Mouse (Mus musculus): ENCODE measurements around the gene Odf2. TPM values are rescaled to one million over a fixed set of nuclear protein-coding genes. Genes with fewer than 3 reads are reported as not detected.

The Odf2 gene
- polyA plus RNA-seq, 1 experiment: 30.6 TPM

GRCm38 (mm10) chr2:29931194-29931593 is 42.2 kb downstream of the Odf2 start:
- DNase-seq (ENCODE audit: low read depth): no peak

GRCm38 (mm10) chr2:29934906-29935599 is 46.0 kb downstream of the Odf2 start, which contains the start of gene Gle1:
Gene Gle1, plus strand, starts transcription at chr2:29935426.
- DNase-seq (ENCODE audit: low read depth): no peak

GRCm38 (mm10) chr2:29940073-29940472 is 51.1 kb downstream of the Odf2 start:
- no peak for DNase-seq (ENCODE audit: low read depth)

- DNase-seq (ENCODE audit: low read depth): no peak
Measured at GRCm38 (mm10) chr2:29940826-29941225, 51.8 kb downstream of the Odf2 start.

GRCm38 (mm10) chr2:29944723-29945122 is 55.7 kb downstream of the Odf2 start:
- DNase-seq (ENCODE audit: low read depth): no peak

- DNase-seq (ENCODE audit: low read depth): no peak
Measured at GRCm38 (mm10) chr2:29948896-29949295, 59.9 kb downstream of the Odf2 start.

- no peak for DNase-seq (ENCODE audit: low read depth)
Measured at GRCm38 (mm10) chr2:29961246-29961645, 72.2 kb downstream of the Odf2 start.

- DNase-seq (ENCODE audit: low read depth): no peak
Measured at GRCm38 (mm10) chr2:29964354-29965249, 75.6 kb downstream of the Odf2 start.

- DNase-seq (ENCODE audit: low read depth): no peak
Measured at GRCm38 (mm10) chr2:29965250-29965843, 76.3 kb downstream of the Odf2 start, which contains the start of gene Sptan1. Gene Sptan1, plus strand, starts transcription at chr2:29965560.

GRCm38 (mm10) chr2:29965906-29966305 is 76.9 kb downstream of the Odf2 start:
- DNase-seq (ENCODE audit: low read depth): no peak

- no peak for DNase-seq (ENCODE audit: low read depth)
Measured at GRCm38 (mm10) chr2:29966826-29967225, 77.8 kb downstream of the Odf2 start.

GRCm38 (mm10) chr2:29967768-29968167 is 78.7 kb downstream of the Odf2 start:
- no peak for DNase-seq (ENCODE audit: low read depth)

GRCm38 (mm10) chr2:29968638-29969037 is 79.6 kb downstream of the Odf2 start:
- DNase-seq (ENCODE audit: low read depth): no peak

GRCm38 (mm10) chr2:29971838-29972635 is 83.0 kb downstream of the Odf2 start:
- DNase-seq (ENCODE audit: low read depth): no peak

GRCm38 (mm10) chr2:29973525-29973924 is 84.5 kb downstream of the Odf2 start:
- no peak for DNase-seq (ENCODE audit: low read depth)

- no peak for DNase-seq (ENCODE audit: low read depth)
Measured at GRCm38 (mm10) chr2:29977307-29977706, 88.3 kb downstream of the Odf2 start.

GRCm38 (mm10) chr2:29980661-29981060 is 91.6 kb downstream of the Odf2 start:
- DNase-seq (ENCODE audit: low read depth): no peak

All from gonadal fat pad, adult 2 months (tissue).